Comparison of ENCODE assay signal across 13 mouse cellular contexts in genomic region chr6:93946612-93947011, GRCm38 (mm10).
"Had no signal": no experiment of that assay in that cellular context is flagged by ENCODE, and none has a peak within 500 bp of the region (broad histone marks: within the 10 kb centered on the region; RNA-seq: fewer than 3 reads in every experiment).

No protein-coding gene starts in this region.

- H3K36me3 ChIP-seq: limb, embryonic 13.5 days; midbrain, embryonic 13.5 days; neural tube, embryonic 15.5 days had no signal

- H3K27me3 ChIP-seq: limb, embryonic 13.5 days; midbrain, embryonic 13.5 days; neural tube, embryonic 15.5 days had no signal

- H3K9ac ChIP-seq: limb, embryonic 13.5 days; liver, embryonic 14.5 days; midbrain, embryonic 13.5 days; neural tube, embryonic 15.5 days had no signal

- ATAC-seq: midbrain, embryonic 13.5 days had no signal

- H3K4me2 ChIP-seq: limb, embryonic 13.5 days; midbrain, embryonic 13.5 days; neural tube, embryonic 15.5 days had no signal

- H3K9me3 ChIP-seq: limb, embryonic 13.5 days; midbrain, embryonic 13.5 days; neural tube, embryonic 15.5 days had no signal

- H3K4me3 ChIP-seq: layer of hippocampus, adult 2 months; limb, embryonic 13.5 days; midbrain, embryonic 13.5 days; neural tube, embryonic 15.5 days had no signal

- H3K4me1 ChIP-seq: midbrain, embryonic 13.5 days; neural tube, embryonic 15.5 days had no signal

- H3K27ac ChIP-seq: layer of hippocampus, adult 2 months; limb, embryonic 13.5 days; liver, embryonic 14.5 days; midbrain, embryonic 13.5 days; neural tube, embryonic 15.5 days had no signal

- DNase-seq: kidney, postnatal 10 days; kidney, postnatal 4 days; left cerebral cortex, postnatal 4 days; lung, adult 18-20 months; right cerebral cortex, postnatal 4 days; spleen, adult 18-20 months; thymus, adult 18-20 months; thymus, postnatal 14 days had no signal
